Mouse (Mus musculus) ES-E14 (cell line): ENCODE data around the gene Tnrc6c. TPM values are rescaled to one million over a fixed set of nuclear protein-coding genes. Genes with fewer than 3 reads are reported as not detected.

Experiments used
- DNase-seq: peaks from one replicate; pipeline ENCODE4 v3.0.0-alpha.2; 2013; ENCODE audit warnings: low read depth, low spot score
- H3K27ac ChIP-seq: 2 replicates; pipeline ENCODE4 v1.5.1; 2012; ENCODE audit warnings: low read depth, mild to moderate bottlenecking, low read length, moderate library complexity, mixed read lengths; ENCODE audit not compliant: poor library complexity, insufficient read depth, severe bottlenecking
- H3K36me3 ChIP-seq: 2 replicates; pipeline ENCODE4 v1.6.1; 2012; ENCODE audit warnings: mild to moderate bottlenecking, low read length, moderate library complexity, mixed read lengths; ENCODE audit not compliant: control insufficient read depth, poor library complexity, insufficient read depth, severe bottlenecking
- H3K4me1 ChIP-seq, 2 experiments: fragments of 150-350 bp in 1 of 2; sonication (generic) in 1 of 2; 2 replicates each; pipeline ENCODE4 v1.6.1; 2012; ENCODE audit warnings: low read length in 2 of 2, mild to moderate bottlenecking in 1 of 2, mixed read lengths in 1 of 2; ENCODE audit not compliant: control insufficient read depth in 2 of 2, insufficient read depth in 2 of 2, poor library complexity in 1 of 2
- H3K4me3 ChIP-seq, 2 experiments: fragments of 150-350 bp in 1 of 2; sonication (generic) in 1 of 2; 2 replicates each; pipeline ENCODE4 v1.5.1; 2012; ENCODE audit warnings: low read length in 2 of 2, low read depth in 1 of 2, mild to moderate bottlenecking in 1 of 2, mixed read lengths in 1 of 2; ENCODE audit not compliant: insufficient read depth in 1 of 2, poor library complexity in 1 of 2, severe bottlenecking in 1 of 2
- H3K9ac ChIP-seq: 2 replicates; pipeline ENCODE4 v1.6.1; 2012; ENCODE audit warnings: low read depth, mild to moderate bottlenecking, low read length, mixed read lengths; ENCODE audit not compliant: poor library complexity, insufficient read depth, severe bottlenecking
- H3K9me3 ChIP-seq: fragments of 150-350 bp; sonication (generic); 2 replicates; pipeline ENCODE4 v1.6.1; 2012; ENCODE audit warnings: low read depth, mild to moderate bottlenecking, low read length; ENCODE audit not compliant: control insufficient read depth, insufficient read depth
- CHD2 ChIP-seq: IDR thresholded peaks from 2 replicates; pipeline ENCODE4 v1.6.1; 2014; ENCODE audit warnings: mild to moderate bottlenecking, low read depth, low read length, inconsistent platforms
- HCFC1 ChIP-seq: IDR thresholded peaks from 2 replicates; pipeline ENCODE4 v1.6.1; 2012; ENCODE audit warnings: low read length, inconsistent platforms, borderline replicate concordance; ENCODE audit not compliant: insufficient read depth
- MAFK ChIP-seq: IDR thresholded peaks from 2 replicates; pipeline ENCODE4 v1.6.1; 2014; ENCODE audit warnings: mild to moderate bottlenecking, low read depth, low read length, inconsistent platforms; ENCODE audit not compliant: insufficient read depth
- ZC3H11A ChIP-seq: IDR thresholded peaks from 2 replicates; pipeline ENCODE4 v1.6.1; 2012; ENCODE audit warnings: low read depth, mild to moderate bottlenecking, inconsistent platforms, low read length, borderline replicate concordance
- ZNF384 ChIP-seq: IDR thresholded peaks from 2 replicates; pipeline ENCODE4 v1.6.1; 2012; ENCODE audit warnings: low read depth, low read length, inconsistent platforms
- in situ Hi-C, 2 experiments: fragments of 600-800 bp; cut with MboI; formaldehyde crosslinking; loops; one replicate each; pipeline ENCODE4 v1.15.1; 2025; ENCODE audit warnings: low sequenced_read_pairs in 2 of 2, inconsistent platforms in 1 of 2; ENCODE audit not compliant: unreplicated experiment in 2 of 2
- total RNA-seq: library from RNA; depleted of rRNA; stranded (reverse); fragments of 300-350 nt; gene quantifications from 2 replicates; pipeline ENCODE4 v1.2.3, GENCODE M21; 2012

Gene Tnrc6c
- total RNA-seq, 1 experiment: 21.5 TPM

DNA sequence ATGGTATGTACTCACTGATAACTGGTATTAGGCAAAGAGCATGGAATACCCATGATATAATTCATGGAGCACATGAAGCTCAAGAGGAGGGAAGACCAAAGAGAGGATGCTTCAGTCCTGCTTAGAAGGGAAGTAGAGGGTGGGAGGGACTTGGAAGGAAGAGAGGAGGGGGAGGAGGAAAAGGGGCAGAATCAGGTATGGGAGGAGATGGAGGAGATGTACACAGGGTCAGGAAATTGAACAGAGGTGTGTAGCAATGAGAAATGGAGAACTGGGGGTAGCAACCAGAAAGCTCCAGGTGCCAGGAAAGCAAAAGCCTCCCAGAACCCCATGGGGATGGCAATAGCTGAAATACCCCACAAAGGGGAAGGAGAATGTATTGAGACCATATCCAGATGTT, 37.2 kb downstream of the Tnrc6c start:
- no peaks in the 10 kb centered on the region for H3K36me3 ChIP-seq
- TF ChIP-seq HCFC1 (no peak), ZC3H11A (no peak), MAFK (no peak), CHD2 (no peak), ZNF384 (no peak)
- no peaks in the 10 kb centered on the region for H3K9me3 ChIP-seq
- H3K4me3 ChIP-seq: no peak overlapping the region
- peaks cover 9 to 18% of the 10 kb centered on the region in 2 experiments for H3K4me1 ChIP-seq
- H3K9ac ChIP-seq: no peak overlapping the region
- in situ Hi-C loops: no loop called here
- H3K27ac ChIP-seq: no peak overlapping the region
- no peak for DNase-seq

DNA sequence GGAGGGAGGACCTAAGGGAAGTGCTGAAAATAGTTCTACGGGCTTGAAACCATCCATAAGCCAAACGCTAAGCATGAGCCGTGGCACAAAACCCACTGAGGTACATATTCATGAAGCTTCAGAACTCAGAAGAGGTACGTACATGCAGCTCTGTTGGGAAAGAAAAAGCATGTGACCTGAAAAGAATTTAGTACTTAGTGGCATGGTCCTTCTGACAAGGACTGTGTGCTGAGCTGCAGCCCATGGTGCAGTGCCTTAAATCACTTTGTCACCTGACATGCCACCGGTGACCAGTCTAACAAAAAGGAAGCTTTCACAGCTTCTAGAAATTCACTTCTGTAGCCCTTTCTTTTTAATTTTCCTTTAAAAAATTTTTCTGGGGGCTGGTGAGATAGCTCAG, 40.0 kb downstream of the Tnrc6c start:
- no peak overlapping the region for H3K9ac ChIP-seq
- no peak for DNase-seq
- TF ChIP-seq MAFK (no peak), ZNF384 (no peak), HCFC1 (no peak), CHD2 (no peak), ZC3H11A (no peak)
- H3K27ac ChIP-seq: no peak overlapping the region
- H3K4me1 ChIP-seq: peaks cover 8 to 11% of the 10 kb centered on the region in 2 experiments; a peak in 2 of 4 replicates
- in situ Hi-C loops: no loop called here
- no peaks in the 10 kb centered on the region for H3K36me3 ChIP-seq
- no peaks in the 10 kb centered on the region for H3K9me3 ChIP-seq
- no peak overlapping the region for H3K4me3 ChIP-seq

DNA sequence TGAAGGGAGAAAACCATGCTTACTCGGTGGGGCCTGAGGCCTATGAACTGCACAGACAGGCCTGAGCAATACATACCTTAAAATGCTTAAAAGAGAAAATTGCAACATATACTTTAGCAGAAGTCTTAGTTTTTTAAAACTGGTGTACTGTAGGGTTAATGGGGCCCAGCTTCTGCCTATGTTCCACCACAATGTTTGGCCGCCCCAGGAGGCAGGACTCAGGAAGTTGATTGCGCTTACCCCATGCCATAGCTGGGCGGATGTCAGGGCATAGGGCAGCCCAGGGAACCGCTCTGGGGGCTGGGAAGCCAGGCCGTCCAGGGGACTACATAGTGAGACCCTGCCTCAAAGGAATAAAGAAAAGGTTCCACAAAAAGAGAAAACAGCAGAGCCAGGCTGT, 42.5 kb downstream of the Tnrc6c start:
- Histone ChIP-seq H3K36me3 (no peaks in the 10 kb centered on the region), H3K4me1 (peaks cover 8 to 11% of the 10 kb centered on the region in 2 experiments; a peak in 2 of 4 replicates), H3K9me3 (no peaks in the 10 kb centered on the region), H3K27ac (0 out of 2 replicates have a peak overlapping the region, but pooled peaks have one; percentile 43), H3K9ac (no peak overlapping the region), H3K4me3 (no peak overlapping the region)
- TF ChIP-seq ZNF384: no peak
- TF ChIP-seq ZC3H11A: no peak
- no peak for TF ChIP-seq CHD2
- TF ChIP-seq HCFC1: no peak
- TF ChIP-seq MAFK: no peak
- no peak for DNase-seq
- in situ Hi-C loops: no loop called here

DNA sequence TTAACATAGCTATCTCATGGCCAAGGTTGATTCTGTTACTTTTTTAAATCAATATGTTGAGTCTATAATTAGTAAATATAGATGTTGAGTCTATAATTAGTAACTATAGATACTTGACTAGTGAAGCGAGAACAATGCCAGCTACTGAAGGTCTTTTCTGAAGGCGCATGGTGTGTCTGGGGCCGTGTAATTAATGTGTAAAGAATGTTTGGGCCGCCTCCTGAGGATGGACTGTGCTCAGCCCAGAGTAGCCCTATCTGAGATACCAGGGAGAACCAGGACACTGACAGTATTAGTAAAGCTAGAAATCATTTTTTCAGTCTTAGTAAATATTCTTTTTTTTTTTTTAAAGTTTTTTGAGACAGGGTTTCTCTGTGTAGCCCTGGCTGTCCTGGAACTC, 46.8 kb downstream of the Tnrc6c start:
- Histone ChIP-seq H3K36me3 (peaks cover 2% of the 10 kb centered on the region; the same call in 1 of the 2 replicates), H3K9ac (no peak overlapping the region), H3K4me1 (peaks cover 9 to 14% of the 10 kb centered on the region in 2 experiments), H3K9me3 (no peaks in the 10 kb centered on the region), H3K27ac (no peak overlapping the region), H3K4me3 (no peak overlapping the region)
- DNase-seq: no peak
- TF ChIP-seq HCFC1 (no peak), ZC3H11A (no peak), ZNF384 (no peak), CHD2 (no peak)
- in situ Hi-C loops: no loop called here

DNA sequence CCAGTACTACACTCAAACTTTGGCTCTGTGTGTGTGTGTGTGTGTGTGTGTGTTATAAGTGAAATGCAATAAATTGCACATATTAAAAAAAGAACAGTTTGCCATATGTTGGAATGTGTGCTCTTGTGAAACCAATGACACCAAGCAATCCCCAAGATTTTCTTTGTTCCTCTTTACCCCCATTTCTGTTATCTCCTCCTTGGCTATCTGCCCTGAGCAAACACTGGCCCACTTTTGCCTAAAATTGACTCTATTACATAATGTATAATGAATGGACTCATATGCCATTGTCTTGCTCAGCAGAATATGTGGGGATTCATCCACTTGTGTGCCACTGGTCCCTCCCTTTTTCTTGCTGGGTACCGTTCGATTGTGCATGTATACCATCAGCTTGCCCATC, 52.2 kb downstream of the Tnrc6c start:
- in situ Hi-C loops: no loop called here
- H3K36me3 ChIP-seq: peaks cover 3% of the 10 kb centered on the region; the same call in 1 of the 2 replicates
- no peak for TF ChIP-seq ZC3H11A
- no peak for TF ChIP-seq MAFK
- no peak for TF ChIP-seq ZNF384
- TF ChIP-seq CHD2: no peak
- no peak for TF ChIP-seq HCFC1

More for the DNA sequence above, 52.2 kb downstream of the Tnrc6c start:
- H3K9me3 ChIP-seq: no peaks in the 10 kb centered on the region
- DNase-seq: no peak
- no peak overlapping the region for H3K4me3 ChIP-seq
- no peak overlapping the region for H3K27ac ChIP-seq
- no peak overlapping the region for H3K9ac ChIP-seq
- H3K4me1 ChIP-seq: peaks cover 7 to 13% of the 10 kb centered on the region in 2 experiments
